Mouse (Mus musculus) CD4-positive, CD25-positive, alpha-beta regulatory T cell, adult 4 months (primary cell): Measurements from ENCODE around the gene Fkbp14. TPM values are rescaled to one million over a fixed set of nuclear protein-coding genes. Genes with fewer than 3 reads are reported as not detected.

ENCODE experiments used
- ATAC-seq: one replicate; pipeline ENCODE4 v1.8.0; 2017
- polyA plus RNA-seq, 2 experiments: library from polyadenylated mRNA; unstranded; fragments of 100-300 nt; shearing (Covaris generic); gene quantifications; one replicate each; pipeline ENCODE4 v1.2.1; 2017

Fkbp14 gene
- polyA plus RNA-seq, 2 experiments from 2014 or later: not detected

DNA sequence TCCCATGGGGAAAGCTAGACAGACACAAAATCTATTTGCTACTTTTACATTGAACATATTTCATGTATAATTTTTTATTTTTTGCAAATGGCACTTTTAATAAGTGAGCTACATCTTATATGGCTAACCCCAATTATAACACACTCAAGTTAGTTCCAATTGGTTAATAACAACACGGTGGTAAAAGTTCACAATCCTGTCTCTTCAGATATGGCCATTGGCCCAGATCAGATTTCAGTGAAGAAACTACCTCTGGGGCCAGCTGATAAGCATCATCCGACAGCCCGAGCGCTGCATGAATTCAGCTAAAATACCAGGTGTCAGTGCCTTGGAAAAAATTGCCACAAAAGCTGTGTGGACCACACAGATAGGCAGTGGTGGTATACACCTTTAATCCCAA lies 9.4 kb downstream of the Fkbp14 start:
- ATAC-seq: no peak

DNA sequence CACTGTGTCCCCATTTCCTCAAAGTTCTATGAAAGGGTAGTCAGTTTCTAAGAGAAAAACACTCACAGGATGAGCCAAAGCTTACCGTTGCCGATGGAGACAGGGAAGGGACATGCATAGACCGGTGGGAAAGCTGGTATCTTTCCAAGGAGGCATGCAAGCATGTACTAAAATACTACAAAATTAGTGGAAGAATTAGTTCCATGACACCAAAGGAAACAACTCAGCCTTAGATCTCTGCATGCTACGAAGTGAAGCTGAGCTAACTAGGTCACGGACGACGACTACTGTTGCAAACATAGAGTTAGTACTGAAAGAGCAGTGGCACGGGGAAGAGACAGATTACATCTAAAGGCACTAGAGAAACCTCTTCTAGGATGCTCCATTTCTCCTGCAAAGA lies 10.2 kb downstream of the Fkbp14 start:
- no peak for ATAC-seq

DNA sequence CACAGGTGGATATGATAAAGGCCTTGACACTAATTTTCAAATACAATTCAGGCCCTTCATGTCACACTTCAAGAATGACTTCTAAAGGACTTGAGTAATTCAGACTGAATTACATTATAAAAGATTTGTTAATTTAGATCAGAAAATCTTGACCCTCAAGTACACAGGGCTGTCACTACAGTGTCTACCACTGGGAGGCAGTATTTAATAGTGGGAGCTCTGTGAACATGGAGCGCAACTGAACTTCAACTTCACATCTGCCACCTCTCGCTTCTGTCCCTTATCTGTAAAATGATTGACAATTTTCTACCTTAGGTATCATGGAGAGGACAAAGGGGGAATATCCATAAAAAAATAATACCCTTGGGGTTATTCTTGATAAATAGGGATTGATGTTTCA lies 10.9 kb downstream of the Fkbp14 start:
- peak; percentile 74 for ATAC-seq

DNA sequence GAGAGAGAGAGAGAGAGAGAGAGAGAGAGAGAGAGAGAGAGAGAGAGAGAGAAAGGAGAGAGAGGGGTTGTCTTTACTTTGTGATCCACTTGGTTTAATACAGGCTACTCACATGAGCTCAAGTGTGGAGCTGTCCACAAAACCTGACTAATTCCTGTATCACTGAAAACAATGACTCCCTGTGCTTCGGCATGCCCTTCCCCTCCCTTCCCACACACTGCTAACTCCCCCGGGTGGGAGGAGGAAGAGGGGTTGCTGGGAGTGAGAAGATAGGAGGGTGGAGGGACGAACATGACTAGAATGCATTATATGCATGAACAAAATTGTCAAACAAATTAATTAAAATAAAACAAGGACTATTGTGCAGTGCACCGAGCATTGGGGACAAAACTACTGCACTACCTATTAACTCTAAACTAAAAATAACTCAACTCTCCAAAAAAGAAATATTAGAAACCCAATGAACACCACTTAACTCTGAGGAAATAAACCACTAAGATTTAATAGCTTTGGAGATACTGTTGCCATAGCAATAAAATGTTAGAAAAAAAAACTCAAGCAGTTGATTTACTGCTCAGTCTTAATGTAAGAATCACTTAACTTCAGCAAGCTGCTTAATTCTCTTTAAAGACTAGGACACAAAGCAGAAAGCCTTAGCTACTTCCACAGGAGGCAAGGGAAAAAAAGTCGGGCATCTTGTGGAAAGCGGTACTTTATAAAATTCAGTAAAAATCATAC lies 23.7 kb downstream of the Fkbp14 start:
- no peak for ATAC-seq

DNA sequence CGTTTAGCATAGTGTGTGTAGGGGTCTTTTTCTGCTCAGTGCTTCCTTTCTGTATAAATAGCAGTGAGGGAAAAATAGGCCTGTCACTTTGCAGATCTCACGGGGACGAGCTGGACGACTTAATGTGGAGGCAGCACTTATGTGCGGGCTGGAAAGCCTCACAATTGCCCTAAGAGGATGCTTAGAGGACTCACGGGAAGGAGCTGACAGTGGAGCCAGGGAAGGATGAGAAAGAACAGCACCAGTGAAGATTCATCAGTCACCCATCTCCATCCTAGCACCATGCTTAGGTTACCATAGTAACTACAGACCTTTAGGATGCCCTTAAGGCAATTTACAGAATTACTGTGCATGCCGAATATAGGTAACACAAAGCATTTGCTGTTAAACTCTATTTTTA lies 27.3 kb downstream of the Fkbp14 start:
- no peak for ATAC-seq

DNA sequence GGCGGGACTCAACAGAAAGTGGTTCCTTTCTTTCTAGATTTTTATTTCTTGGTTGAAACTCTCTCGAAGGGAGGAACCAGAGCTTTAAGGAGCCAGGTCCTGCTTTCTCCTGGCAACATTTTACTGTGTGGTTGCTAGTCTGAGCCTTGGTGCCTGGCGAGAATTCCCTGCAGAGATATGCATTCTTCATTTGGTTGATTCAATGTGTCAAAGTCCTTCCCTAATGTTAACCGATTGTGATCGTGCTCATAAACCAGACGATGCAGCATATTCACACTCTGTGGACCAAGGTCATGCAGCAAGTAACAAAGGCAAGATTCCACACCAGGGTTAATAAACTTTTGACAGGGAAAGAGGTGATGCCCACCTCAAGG lies 30.6 kb downstream of the Fkbp14 start:
- ATAC-seq: no peak

DNA sequence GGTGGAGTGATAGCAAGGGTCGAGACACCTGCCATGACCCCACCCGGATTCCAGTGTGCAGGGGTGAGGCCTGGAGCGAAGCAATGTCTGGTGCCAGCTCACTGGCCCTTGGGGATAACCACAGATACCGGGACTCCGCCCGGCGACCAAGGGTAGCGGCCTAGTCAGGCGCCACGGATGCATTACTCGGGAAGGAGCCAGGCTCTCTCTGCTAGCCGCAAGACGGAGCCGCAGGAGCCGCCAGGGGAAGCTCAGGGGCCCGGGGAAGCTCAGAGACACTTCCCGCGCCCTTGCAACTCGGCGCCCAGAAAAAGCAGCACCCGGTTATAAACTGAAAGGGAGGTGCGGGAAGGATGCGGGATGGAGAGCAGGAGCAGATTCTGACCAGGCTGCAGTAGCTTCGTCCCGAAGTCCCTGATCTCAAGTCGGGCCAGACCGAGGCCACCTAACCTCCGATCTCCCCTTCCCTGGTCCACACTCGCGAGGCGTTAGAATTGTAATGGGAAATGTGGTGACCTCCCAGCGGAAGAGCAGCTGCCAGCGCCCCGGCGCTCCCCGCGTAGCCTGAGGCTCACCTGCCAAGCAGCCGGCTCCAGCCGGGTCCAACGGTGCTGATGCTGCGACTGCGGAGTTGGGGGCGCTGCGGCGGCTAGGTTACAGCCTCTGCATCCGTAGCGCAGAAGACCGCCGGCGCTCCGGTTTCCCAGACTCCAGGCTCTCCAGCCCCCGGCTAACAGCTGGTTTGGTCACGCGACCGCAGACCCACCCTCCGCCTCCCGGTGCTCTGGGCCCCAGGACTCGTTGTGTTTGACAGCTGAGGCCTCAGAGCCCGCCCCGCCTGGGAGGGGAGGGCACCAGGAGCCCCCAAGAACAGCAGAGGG lies 31.2 kb downstream of the Fkbp14 start, which contains the start of gene Scrn1:
TSS of gene Scrn1 (minus strand) at position 825 of the 881 bp plus-strand sequence.
- ATAC-seq: no peak

DNA sequence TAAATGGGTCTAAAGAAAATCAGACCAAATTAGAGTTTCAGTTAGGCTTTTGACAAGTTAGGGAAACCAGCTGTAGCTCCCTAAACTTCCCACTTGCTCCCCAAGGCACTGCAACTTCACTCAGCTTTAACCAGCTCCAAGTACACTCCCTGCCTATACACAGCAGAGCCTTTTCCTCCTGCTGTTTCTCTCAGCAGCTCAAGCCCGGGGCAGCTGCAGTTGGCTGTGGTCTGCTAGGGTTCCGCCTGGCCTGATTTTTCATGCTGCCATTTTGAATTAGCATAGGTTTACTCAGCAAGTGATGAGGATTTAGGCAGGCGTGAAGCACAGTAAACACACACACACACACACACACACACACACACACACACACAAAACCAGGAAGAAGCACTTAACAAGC lies 32.1 kb downstream of the Fkbp14 start:
- ATAC-seq: no peak

DNA sequence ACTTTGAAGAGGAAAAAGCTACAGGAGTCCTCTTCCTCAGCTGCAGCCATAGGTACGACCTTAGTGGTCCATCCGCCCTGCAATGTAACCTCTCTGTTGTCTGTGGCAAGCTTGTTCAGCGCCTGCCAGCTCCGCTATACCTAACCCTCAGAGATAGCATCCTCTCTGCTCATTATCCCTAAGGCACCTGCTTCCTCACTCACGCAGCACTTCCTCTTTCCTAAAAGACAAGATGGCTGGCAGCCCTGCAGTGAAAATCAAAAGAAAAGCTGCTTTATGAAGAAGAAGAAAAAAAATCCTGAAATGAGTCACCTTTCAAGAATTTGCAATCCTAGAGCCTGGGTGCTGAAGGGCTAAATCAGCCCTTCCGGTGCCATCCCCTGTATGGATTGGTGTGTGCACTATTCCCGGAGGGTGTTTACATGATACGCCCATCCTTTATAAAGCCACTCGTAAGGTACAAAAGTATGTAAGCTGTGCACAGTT lies 32.6 kb downstream of the Fkbp14 start:
- ATAC-seq: no peak

DNA sequence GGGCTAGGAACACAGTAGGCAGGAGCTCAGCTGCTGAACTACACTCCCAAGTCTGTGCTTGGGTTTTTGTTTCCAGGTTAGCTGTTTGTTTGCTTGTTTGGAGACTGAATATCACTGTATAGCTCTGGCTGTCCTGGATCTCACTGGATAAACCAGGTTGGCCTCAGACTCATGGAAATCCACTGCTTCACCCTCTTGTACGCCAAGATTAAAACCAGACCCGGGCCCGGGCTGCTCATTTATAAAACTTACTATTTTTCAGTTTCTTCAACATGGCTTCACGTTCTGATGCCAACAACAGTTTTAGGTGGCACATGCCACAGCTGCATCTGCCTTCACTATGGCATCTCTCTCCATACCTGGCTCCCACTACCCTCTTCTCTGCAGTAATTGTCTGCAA lies 33.5 kb downstream of the Fkbp14 start:
- ATAC-seq: no peak

DNA sequence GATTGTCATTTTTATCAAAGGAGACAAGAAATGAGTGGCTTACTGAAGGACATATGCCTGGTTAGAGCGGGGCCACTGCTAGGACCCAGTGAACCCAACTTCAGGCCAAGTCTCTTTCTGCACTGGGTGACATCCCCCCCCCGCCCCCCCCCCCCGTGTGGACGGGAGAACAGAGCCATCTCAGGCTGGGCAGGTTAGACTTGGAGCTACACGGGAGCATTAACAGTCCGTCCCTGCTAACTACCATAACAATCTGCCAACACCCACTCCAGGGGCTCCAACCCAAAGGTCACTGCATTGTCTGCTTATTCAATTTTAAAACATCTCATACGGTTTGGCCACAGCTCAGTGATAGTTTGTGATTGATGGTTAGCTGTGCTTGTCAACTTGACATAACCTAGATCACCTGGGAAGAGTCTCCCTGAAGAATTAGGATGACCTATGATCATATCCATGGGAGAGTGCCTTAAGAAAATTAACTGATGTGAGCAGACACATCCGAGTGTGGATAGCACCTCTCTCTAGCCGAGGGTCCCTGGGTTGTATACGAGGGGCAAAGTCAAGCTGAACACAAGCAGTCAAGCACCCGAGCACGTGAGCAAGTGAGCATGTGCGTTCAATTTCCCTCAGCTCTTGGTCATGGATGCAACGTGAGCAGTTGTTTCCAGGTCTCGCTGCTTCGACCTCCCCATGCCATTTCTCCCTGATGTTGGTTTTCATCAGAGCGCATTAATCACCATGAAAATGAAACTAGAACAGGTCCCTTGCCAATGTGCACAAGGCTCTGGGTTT lies 34.9 kb downstream of the Fkbp14 start:
- no peak for ATAC-seq

DNA sequence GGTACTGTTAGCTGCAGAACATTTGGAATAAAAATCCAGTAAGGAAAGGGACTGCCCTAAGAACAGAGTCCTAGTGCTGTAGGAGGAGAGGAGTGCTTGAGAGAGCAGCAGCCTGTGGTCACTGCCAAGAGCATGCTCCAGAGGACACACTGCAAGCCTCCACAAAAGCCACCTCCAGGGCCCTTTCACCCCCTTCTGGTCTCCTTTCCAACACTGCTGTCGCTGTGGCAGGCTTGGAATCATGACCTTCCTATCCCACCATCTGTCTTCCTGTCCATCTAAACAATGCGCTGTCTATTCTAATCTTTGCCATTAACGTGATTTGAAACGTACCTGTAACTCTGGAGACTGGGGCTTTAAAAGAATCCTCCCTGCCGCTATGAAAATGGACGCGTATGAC lies 38.6 kb downstream of the Fkbp14 start:
- no peak for ATAC-seq

DNA sequence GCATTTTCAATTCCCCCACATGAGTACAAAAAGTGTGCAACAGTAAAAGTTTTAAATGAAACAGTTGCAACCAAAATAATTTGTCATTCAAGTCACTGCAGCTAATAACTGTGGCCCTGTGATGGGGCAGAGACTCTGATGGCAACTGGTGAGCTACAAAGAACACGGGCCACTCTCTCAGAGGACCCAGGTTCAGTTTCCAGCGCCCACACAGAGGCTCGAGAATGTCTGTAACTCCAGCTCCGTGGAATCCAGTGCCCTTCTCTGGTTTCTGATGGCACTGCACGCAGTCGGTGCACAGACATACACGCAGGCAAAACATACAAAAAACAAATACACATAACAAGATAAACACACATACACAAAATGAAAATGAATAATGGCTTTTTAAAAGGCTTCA lies 39.4 kb downstream of the Fkbp14 start:
- ATAC-seq: no peak

DNA sequence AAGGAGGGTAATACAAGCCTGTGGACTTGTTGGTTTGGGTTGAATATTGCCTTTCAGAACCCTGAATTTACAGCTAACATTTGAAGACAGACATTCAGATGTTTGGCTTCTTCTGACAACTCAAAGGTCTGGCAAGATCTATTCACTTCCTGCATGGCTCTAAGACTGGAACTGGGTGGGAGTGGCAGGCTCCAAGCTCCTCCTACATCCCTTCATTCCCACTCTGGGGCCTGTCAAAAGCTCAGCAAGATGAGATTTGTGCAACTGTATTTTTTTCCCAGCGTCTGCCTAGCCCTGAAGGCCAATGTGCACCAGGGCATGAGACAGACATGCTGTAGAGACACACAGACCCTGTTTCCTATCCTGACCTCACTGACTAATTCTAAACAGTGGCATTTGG lies 41.3 kb downstream of the Fkbp14 start:
- no peak for ATAC-seq

DNA sequence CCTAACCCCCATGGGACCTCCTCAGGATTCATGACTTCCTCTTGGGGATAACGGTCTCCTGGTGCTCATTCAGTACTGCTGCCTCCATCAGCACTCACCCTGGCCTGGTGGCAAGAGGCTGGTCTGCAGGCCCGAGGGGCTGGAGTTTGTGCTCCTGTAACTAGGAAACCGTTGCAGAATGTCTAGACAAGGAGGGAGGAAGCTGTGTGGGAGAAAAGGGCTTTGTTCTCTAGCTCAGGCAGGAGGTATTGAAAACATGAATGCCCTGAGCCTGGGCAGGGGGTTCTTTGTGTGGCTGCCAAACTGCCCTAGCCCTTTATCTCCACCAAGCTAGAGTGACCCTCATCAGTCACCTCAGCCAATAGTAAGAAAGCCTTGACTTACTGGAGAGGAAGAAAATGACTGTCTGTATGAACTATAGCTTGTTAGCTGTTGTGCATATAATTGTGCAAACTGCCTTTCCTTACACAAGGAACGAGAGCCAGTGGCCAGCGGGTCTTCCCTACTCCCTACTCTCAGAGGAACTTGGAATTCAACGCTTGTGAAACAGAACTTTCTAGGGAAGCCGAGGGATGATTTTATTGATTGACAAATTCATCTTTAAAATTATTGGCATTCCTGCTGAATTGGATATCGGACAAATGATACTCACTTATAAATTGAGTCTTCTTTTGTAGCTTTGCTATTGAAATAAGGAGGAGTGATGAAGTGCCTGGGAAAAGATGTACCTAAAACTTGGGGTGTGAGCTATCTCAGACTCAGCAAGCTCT lies 42.6 kb downstream of the Fkbp14 start:
- ATAC-seq: no peak

DNA sequence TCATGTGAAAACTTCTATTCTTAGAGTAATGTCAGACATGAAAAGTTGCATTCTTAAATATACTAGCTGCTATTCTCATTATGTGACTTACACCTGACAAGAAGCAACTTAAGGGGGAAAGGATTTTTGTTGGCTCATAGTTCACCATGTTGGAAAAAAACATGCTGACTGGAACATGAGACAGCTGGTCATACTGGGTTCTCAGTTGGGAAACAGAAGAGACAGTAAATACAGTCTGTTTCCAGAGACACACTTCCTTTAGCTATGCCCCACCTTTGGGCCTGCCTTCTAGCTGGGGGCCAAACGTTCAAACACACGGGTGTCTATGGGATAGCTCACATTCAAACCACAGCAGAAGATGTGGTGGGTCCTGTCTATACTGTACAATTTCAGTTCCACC lies 43.5 kb downstream of the Fkbp14 start:
- no peak for ATAC-seq

DNA sequence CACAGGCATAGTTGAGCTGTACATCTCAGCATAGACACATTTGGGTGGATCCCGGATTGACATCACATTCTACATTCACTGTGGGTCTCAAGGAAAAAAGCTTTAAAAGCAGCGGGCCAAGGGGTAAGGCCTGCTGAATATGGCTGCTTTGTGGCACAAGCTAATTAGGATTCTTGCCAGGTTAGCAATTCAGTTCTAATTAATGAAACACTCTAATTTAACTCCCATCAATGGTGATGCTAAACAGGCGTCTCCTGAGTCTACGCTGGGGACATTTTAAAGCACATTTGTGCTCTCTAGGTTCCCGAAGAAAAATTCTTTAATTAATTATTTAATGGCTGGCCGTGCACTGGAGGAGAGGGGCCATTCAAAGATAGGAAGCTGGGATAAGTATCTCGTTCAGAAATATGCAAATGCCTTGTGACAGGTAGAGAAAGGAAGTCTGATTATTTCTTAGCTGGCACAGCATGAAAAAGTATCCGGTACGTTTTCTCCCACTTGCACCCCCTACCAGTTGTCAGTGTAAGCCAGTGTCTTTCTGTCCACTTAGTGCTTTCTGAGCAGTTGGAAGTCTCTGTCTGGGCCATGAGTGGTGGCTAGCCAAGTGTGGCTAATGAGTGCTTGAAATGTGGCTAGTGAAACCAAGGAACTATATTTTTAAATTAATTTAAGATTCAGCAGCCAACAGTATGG lies 44.2 kb downstream of the Fkbp14 start:
- no peak for ATAC-seq

DNA sequence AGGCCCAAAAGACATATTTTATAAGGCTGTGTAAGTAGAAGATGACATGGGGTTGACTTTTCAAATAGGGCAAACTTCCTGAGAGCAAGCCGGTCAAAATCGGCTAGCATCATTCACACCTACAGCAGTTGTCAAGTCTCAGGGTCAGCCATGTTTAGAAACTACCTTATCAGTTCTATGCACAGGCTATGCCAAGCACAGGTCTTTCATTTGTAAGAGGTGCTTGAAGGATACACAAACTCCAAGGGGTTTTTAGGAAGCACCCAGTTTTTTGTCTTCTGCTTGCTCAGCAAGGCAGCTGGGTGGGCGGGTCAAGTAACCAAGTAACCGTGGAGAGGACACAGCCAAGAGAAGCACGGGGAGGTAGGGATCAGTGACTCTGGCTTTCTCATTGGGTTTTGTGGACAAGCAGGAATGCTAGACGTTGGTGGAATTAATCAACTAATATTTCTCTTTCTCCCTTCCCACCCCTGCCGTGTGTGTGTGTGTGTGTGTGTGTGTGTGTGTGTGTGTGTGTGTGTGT lies 46.2 kb downstream of the Fkbp14 start:
- no peak for ATAC-seq

DNA sequence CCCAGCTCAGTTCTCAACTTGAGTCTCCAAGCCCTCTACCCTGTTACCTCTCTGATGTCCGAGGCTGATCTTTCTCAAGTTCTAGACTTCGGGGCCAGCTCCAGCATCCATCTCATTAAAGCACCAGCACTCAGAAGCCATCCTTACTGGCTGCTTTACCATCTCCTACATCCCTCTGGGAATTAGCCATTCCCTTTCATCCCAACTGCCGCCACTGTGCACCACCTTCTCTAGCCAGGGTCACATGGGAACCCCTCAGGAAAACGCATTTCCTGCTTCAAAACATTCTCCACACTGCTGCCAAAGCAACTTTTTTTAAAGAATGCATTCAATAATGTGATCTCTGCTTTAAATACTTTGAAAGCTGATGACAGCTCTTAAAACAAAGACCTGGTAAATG lies 47.8 kb downstream of the Fkbp14 start:
- ATAC-seq: no peak

DNA sequence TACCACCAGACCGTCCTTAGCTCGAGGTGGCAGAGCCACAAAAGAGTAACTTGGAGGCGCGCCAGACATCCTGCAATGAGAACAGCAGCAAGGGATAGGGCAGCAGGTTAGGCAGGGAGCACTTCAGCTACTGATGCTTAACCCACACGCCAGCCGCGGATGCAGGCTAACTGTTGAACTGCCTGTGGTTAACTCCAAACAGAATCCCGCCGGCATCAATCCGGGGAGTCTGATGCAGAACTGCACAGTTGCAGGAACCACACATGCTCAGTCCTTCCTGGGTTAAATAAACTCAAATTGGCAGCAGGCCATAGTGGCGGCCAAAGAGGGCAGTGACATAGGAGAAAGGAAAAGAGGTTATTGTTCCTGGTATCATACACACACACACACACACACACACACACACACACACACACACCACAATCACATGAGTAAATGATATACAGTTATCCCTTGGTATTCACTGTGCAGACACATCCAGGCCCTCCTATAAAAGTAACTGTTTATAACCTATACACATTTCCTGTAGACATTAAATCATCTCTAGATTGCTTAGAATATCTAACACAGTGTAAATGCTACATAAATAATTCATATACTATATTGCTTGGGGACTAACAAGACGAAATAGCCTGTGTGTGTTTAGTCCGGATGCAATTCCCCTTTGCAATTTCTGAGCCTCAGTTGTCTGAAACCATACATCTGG lies 48.6 kb downstream of the Fkbp14 start:
- ATAC-seq: no peak

DNA sequence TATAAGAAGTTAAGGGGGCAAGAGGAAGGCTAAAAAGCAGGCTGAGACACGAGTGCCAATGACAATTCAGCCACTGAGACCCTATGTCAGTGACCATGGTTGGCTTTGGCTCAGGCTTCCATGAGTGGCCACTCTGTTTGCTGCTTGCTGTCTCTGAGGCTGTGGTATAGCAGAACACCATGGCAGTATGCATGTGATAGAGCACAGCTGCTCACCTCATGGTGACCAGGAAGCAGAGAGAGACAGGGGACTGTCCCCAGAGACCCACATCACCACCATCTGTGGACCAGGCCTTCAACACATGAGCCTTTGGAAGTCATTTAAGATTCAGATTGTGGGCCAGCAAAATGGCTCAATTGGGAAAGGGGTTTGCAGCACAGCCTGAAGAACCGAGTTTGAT lies 53.5 kb downstream of the Fkbp14 start:
- no peak for ATAC-seq
